Mouse (Mus musculus): ENCODE results near the gene Il21r. TPM values are rescaled to one million over a fixed set of nuclear protein-coding genes. Genes with fewer than 3 reads are reported as not detected.

Gene Il21r
- total and polyA plus RNA-seq, 3 experiments = 0.11 to 0.16 TPM; not detected in 1

GRCm38 (mm10) chr7:125597083-125597482 is 6.1 kb upstream of the Il21r start:
- Histone ChIP-seq H3K4me3 (ENCODE audit: low read depth, low read length) (no peak overlapping the region), H3K36me3 (replicated peaks) (no peaks in the 10 kb centered on the region), H3K27me3 (ENCODE audit: insufficient read depth, low read length) (peaks cover 58% of the 10 kb centered on the region), H3K4me1 (ENCODE audit: insufficient read depth, low read depth, low read length) (peaks cover 66% of the 10 kb centered on the region), H3K9me3 (replicated peaks) (no peaks in the 10 kb centered on the region)
- DNase-seq (ENCODE audit: low spot score) = no peak
- TF ChIP-seq CTCF (IDR thresholded peaks at IDR 0.05; ENCODE audit: low read depth, low read length) (no peak), GATA2 (IDR thresholded peaks at IDR 0.05; ENCODE audit: borderline replicate concordance, low read depth, low read length) (no peak), GATA1 (IDR thresholded peaks at IDR 0.05; ENCODE audit: borderline replicate concordance, low read length) (no peak), TAL1 (conservative IDR thresholded peaks at IDR 0.05; ENCODE audit: low read depth, low read length) (no peak)
- ATAC-seq (ENCODE audit: extremely low read depth, insufficient number of reproducible peaks, low FRiP score, poor library complexity, severe bottlenecking) = no peak

- no peak for DNase-seq (ENCODE audit: low spot score)
- no peak for ATAC-seq (ENCODE audit: extremely low read depth, insufficient number of reproducible peaks, low FRiP score, poor library complexity, severe bottlenecking)
- TF ChIP-seq POLR2AphosphoS5 (IDR thresholded peaks at IDR 0.05; ENCODE audit: insufficient replicate concordance, low read depth, low read length) (no peak), CTCF (IDR thresholded peaks at IDR 0.05; ENCODE audit: low read depth, low read length) (no peak), TAL1 (conservative IDR thresholded peaks at IDR 0.05; ENCODE audit: low read depth, low read length) (no peak), GATA2 (IDR thresholded peaks at IDR 0.05; ENCODE audit: borderline replicate concordance, low read depth, low read length) (no peak), GATA1 (IDR thresholded peaks at IDR 0.05; ENCODE audit: borderline replicate concordance, low read length) (no peak)
- H3K4me3 ChIP-seq (ENCODE audit: low read depth, low read length) = no peak overlapping the region
- H3K9me3 ChIP-seq (replicated peaks) = no peaks in the 10 kb centered on the region
- no peaks in the 10 kb centered on the region for H3K36me3 ChIP-seq (replicated peaks)
- H3K4me1 ChIP-seq (ENCODE audit: insufficient read depth, low read depth, low read length) = peaks cover 61% of the 10 kb centered on the region
- H3K27me3 ChIP-seq (ENCODE audit: insufficient read depth, low read length) = peaks cover 56% of the 10 kb centered on the region
Measured at GRCm38 (mm10) chr7:125597516-125598347, 5.5 kb upstream of the Il21r start.

- no peak for TF ChIP-seq POLR2AphosphoS5 (IDR thresholded peaks at IDR 0.05; ENCODE audit: insufficient replicate concordance, low read depth, low read length)
- no peak for TF ChIP-seq TAL1 (conservative IDR thresholded peaks at IDR 0.05; ENCODE audit: low read depth, low read length)
- TF ChIP-seq CTCF (IDR thresholded peaks at IDR 0.05; ENCODE audit: low read depth, low read length) = no peak
- no peak for TF ChIP-seq GATA2 (IDR thresholded peaks at IDR 0.05; ENCODE audit: borderline replicate concordance, low read depth, low read length)
- no peak for TF ChIP-seq GATA1 (IDR thresholded peaks at IDR 0.05; ENCODE audit: borderline replicate concordance, low read length)
- no peaks in the 10 kb centered on the region for H3K36me3 ChIP-seq (replicated peaks)
- H3K27me3 ChIP-seq (ENCODE audit: insufficient read depth, low read length) = peaks cover 68% of the 10 kb centered on the region
- no peaks in the 10 kb centered on the region for H3K9me3 ChIP-seq (replicated peaks)
- H3K4me3 ChIP-seq (ENCODE audit: low read depth, low read length) = no peak overlapping the region
- ATAC-seq (ENCODE audit: extremely low read depth, insufficient number of reproducible peaks, low FRiP score, poor library complexity, severe bottlenecking) (no peak), DNase-seq (ENCODE audit: low spot score) (no peak)
- peaks cover 52% of the 10 kb centered on the region for H3K4me1 ChIP-seq (ENCODE audit: insufficient read depth, low read depth, low read length)
Measured at GRCm38 (mm10) chr7:125599373-125599973, 3.8 kb upstream of the Il21r start.

- no peak for ATAC-seq (ENCODE audit: extremely low read depth, insufficient number of reproducible peaks, low FRiP score, poor library complexity, severe bottlenecking)
- TF ChIP-seq GATA2 (IDR thresholded peaks at IDR 0.05; ENCODE audit: borderline replicate concordance, low read depth, low read length) (no peak), POLR2AphosphoS5 (IDR thresholded peaks at IDR 0.05; ENCODE audit: insufficient replicate concordance, low read depth, low read length) (no peak), TAL1 (conservative IDR thresholded peaks at IDR 0.05; ENCODE audit: low read depth, low read length) (no peak), GATA1 (IDR thresholded peaks at IDR 0.05; ENCODE audit: borderline replicate concordance, low read length) (no peak), CTCF (IDR thresholded peaks at IDR 0.05; ENCODE audit: low read depth, low read length) (no peak)
- no peaks in the 10 kb centered on the region for H3K36me3 ChIP-seq (replicated peaks)
- H3K9me3 ChIP-seq (replicated peaks) = no peaks in the 10 kb centered on the region
- H3K27me3 ChIP-seq (ENCODE audit: insufficient read depth, low read length) = peaks cover 74% of the 10 kb centered on the region
- peaks cover 49% of the 10 kb centered on the region for H3K4me1 ChIP-seq (ENCODE audit: insufficient read depth, low read depth, low read length)
- no peak overlapping the region for H3K4me3 ChIP-seq (ENCODE audit: low read depth, low read length)
- DNase-seq (ENCODE audit: low spot score) = no peak
Measured at GRCm38 (mm10) chr7:125600136-125600535, 3.1 kb upstream of the Il21r start.

GRCm38 (mm10) chr7:125600612-125601279 is 2.5 kb upstream of the Il21r start:
- no peak for ATAC-seq (ENCODE audit: extremely low read depth, insufficient number of reproducible peaks, low FRiP score, poor library complexity, severe bottlenecking)
- no peak overlapping the region for H3K4me3 ChIP-seq (ENCODE audit: low read depth, low read length)
- no peak for TF ChIP-seq CTCF (IDR thresholded peaks at IDR 0.05; ENCODE audit: low read depth, low read length)
- TF ChIP-seq TAL1 (conservative IDR thresholded peaks at IDR 0.05; ENCODE audit: low read depth, low read length) = no peak
- no peak for TF ChIP-seq GATA2 (IDR thresholded peaks at IDR 0.05; ENCODE audit: borderline replicate concordance, low read depth, low read length)
- no peak for TF ChIP-seq POLR2AphosphoS5 (IDR thresholded peaks at IDR 0.05; ENCODE audit: insufficient replicate concordance, low read depth, low read length)
- no peak for TF ChIP-seq GATA1 (IDR thresholded peaks at IDR 0.05; ENCODE audit: borderline replicate concordance, low read length)

GRCm38 (mm10) chr7:125601280-125601670 is 2.0 kb upstream of the Il21r start:
- peaks cover 81% of the 10 kb centered on the region for H3K27me3 ChIP-seq (ENCODE audit: insufficient read depth, low read length)
- H3K9me3 ChIP-seq (replicated peaks) = no peaks in the 10 kb centered on the region
- DNase-seq (ENCODE audit: low spot score) (no peak), ATAC-seq (ENCODE audit: extremely low read depth, insufficient number of reproducible peaks, low FRiP score, poor library complexity, severe bottlenecking) (no peak)
- no peaks in the 10 kb centered on the region for H3K36me3 ChIP-seq (replicated peaks)
- peaks cover 45% of the 10 kb centered on the region for H3K4me1 ChIP-seq (ENCODE audit: insufficient read depth, low read depth, low read length)
- TF ChIP-seq TAL1 (conservative IDR thresholded peaks at IDR 0.05; ENCODE audit: low read depth, low read length) (no peak), GATA2 (IDR thresholded peaks at IDR 0.05; ENCODE audit: borderline replicate concordance, low read depth, low read length) (no peak), POLR2AphosphoS5 (IDR thresholded peaks at IDR 0.05; ENCODE audit: insufficient replicate concordance, low read depth, low read length) (no peak), GATA1 (IDR thresholded peaks at IDR 0.05; ENCODE audit: borderline replicate concordance, low read length) (no peak), CTCF (IDR thresholded peaks at IDR 0.05; ENCODE audit: low read depth, low read length) (no peak)
- H3K4me3 ChIP-seq (ENCODE audit: low read depth, low read length) = no peak overlapping the region

More at GRCm38 (mm10) chr7:125600612-125601279, 2.5 kb upstream of the Il21r start:
- Histone ChIP-seq H3K27me3 (ENCODE audit: insufficient read depth, low read length) (peaks cover 79% of the 10 kb centered on the region), H3K9me3 (replicated peaks) (no peaks in the 10 kb centered on the region), H3K4me1 (ENCODE audit: insufficient read depth, low read depth, low read length) (peaks cover 47% of the 10 kb centered on the region), H3K36me3 (replicated peaks) (no peaks in the 10 kb centered on the region)
- no peak for DNase-seq (ENCODE audit: low spot score)

Measured in G1E (cell line).